Mouse (Mus musculus): Measurements from ENCODE around the gene Pcbp2.
A peak's percentile ranks its signal among the peaks of the same experiment; 100 is the strongest.

Pcbp2 gene

DNA sequence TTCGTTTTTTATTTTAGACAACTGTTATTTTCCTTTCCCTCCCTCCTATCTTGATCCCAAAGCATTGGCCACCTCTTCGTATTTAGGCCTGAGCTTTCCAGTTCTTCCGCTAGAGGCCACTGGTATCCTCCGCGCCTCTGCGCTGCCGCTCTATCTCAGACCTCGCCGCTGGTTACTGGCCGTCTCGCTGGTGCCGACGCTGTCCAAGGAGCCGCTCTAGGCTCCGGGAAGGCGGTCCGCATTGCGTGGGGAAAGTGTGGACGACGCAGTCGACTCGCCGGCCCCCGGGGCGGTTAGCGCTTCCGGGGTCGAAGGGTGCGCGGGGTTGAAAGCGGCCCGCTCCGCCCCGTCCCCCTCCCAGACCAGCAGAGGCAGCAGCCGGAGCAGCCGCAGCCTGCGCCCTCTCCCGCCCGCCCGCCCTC, at the start of gene Pcbp2:
Gene Pcbp2, plus strand, starts transcription at position 357 of the 422 bp plus-strand sequence.
- peak; percentile 96 to 97 for DNase-seq (ENCODE audit: low spot score in 2 of 2)

DNA sequence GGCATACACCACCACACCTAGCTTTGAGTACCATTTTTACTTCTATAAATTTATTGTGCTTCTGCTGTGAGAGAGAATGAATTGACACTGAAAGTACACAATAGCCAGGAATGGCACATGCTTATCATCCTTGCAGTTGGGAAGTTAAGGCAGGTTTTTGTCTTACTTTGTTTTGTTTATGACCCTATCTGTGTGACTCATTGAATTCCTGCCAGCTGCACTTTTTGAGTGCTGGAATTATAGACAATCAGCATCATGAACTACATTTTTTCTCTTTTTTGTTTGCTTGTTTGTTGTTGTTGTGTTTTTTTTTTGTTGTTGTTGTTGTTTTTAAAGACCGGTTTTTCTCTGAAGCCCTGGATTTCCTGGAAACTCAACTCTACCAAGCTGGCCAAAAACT, 49.4 kb upstream of the Pcbp2 start:
- DNase-seq (ENCODE audit: low spot score in 2 of 2) = no peak

DNA sequence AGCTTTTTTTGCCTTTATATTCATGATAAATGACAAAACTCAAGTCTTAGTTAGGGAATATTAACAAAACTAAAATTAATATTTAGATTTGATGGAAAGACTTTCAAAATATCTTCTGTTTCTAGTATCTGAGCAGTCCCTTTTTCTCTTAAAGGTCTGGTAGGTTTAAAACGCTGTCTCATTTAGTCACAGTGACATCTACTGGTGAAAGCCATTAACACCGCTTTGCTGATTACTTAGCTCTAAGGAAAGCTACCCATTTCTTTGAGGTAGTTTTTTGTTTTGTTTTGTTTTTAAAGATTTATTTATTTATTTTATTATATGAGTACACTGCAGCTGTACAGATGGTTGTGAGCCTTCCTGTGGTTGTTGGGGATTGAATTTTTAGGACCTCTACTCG, 48.9 kb upstream of the Pcbp2 start:
- no peak for DNase-seq (ENCODE audit: low spot score in 2 of 2)

DNA sequence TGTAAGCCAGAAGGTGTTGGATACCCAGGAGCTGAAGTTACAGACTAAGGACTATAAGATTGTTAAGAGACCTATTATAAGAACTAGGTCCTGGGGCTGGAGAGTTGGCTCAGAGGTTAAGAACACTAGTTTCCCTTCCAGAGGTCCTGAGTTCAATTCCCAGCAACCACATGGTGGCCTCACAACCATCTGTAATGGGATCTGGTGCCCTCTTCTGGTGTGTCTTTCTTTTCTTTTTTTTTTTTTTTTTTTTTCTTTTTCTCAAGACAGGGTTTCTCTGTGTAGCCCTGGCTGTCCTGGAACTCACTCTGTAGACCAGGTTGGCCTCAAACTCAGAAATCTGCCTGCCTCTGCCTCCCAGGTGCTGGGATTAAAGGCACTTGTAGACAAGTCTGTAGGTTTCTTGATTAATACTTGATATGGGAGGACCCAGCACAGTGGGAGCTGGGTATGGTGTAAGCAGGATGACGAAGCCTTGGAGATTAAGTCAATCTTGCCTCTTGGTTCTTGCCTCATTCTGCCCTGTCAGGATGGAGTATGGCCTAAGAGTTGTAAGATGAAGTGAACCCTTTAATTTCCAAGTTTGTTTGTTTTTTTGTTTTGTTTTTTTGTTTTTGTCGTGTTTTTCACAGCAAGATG, 46.6 kb upstream of the Pcbp2 start:
- no peak for DNase-seq (ENCODE audit: low spot score in 2 of 2)

DNA sequence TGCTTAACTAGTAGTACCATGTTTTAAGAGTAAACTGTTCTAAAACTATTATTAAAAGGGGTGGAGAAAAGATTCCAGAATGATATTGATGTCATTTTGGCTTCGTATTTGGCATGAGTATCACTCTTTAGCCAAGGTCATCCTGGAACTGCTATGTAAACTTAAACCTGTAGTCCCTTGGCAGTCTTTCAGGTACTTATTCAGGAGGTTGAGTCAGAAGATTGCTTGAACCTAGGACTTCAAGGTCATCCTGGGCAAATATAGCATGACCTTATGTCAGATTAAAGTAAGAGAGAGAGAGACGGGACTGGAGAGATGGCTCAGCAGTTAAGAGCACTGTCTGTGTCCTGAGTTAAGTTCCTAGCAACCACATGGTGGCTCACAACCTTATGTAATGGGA, 45.7 kb upstream of the Pcbp2 start:
- DNase-seq (ENCODE audit: low spot score in 2 of 2) = no peak

DNA sequence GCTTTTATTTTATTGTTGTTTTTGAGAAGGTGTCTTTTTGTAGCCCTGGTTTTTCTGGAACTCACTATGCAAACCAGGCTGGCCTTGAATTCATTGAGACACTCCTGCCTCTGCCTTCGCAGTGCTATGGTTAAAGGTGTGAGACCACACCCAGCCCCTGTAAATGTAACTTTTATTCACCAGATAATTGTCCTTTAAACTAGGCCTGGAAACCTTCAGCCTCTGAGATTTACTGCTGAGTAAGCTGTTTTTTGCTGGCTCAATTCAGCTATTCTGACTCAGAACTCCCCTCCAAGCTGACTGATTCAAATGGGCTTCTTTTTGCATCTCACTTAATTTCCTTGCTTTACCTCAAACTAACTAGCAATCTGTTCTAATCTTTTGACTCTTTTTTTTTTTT, 43.4 kb upstream of the Pcbp2 start:
- no peak for DNase-seq (ENCODE audit: low spot score in 2 of 2)

DNA sequence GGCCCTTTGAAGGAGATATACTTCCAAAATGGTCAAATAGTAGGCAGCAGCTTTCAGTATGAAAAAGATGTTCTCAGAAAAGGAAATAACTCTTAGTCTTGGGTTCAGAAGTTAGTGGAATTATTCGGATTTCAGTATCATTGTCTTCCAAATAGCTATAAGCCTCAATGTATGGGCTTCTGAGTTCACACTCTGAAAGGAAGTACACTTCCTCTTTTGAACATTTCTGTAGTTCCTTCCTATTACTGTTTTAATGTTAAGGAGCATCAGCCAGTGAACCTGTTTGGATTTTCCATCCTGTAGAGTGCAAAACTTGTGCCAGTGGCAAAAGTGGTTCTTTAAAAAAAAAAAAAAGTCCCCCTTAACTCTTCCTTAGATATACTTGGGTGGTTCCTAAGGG, 38.3 kb upstream of the Pcbp2 start:
- DNase-seq (ENCODE audit: low spot score in 2 of 2) = no peak

DNA sequence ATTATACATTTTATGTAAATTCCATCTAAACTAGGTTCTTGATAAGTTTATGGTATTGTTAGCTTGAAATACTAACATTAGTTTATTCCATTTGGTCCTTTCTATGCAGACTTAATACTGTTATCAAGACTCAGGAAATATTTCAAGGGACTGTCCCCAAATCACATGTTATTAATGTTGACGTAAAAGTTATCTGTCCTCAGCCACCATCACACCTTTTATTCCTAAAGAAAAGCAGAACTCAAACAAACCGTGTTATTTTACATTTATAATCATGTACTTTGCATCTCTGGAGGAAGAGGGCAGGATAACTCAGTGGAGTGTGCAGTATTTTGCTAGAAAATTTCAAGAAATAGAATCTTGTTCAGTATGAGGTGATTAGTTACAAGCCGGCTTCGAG, 37.2 kb upstream of the Pcbp2 start:
- no peak for DNase-seq (ENCODE audit: low spot score in 2 of 2)

DNA sequence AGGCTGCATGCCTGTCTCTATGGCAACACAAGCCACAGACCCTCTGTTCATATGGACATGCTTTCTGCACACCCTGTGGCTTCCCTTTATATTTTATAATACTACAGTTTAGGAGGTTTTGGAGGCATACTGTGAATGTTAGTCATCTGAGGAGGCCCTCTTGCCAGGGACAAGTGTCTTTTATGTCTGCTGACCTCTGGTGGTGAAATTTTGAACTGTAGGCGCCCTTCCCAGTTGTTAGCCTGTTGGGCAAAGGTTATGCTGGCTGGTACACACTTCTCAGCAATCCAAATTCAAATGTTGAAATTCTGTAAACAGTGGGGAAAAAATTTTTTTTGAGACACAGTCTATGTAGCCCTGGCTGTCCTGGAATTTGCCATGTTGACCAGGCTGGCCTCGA, 27.8 kb upstream of the Pcbp2 start:
- DNase-seq (ENCODE audit: low spot score in 2 of 2) = peak; percentile 71 to 86

DNA sequence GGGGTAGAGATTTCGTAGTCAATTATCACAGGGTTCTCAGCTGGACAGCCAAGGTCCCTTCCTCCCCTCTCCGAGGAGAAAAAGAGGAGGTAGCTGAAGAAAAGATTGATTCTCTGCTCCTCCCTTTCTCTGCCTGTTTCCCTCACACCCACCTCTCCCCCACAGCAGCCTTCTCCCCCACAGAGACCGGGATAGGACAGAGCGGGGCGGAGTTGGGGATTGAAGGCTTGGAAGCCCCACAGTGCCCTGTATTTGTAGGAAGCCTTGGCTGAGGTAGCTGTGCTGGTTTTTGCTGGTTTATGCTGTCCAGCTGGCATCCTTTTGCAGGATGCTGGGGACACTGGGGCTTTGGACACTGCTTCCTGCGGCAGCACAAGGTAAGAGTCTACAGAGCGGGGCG, 25.2 kb upstream of the Pcbp2 start, which contains the start of gene Amhr2:
Gene Amhr2, plus strand, starts transcription at position 222 of the 400 bp plus-strand sequence.
- no peak for DNase-seq (ENCODE audit: low spot score in 2 of 2)

DNA sequence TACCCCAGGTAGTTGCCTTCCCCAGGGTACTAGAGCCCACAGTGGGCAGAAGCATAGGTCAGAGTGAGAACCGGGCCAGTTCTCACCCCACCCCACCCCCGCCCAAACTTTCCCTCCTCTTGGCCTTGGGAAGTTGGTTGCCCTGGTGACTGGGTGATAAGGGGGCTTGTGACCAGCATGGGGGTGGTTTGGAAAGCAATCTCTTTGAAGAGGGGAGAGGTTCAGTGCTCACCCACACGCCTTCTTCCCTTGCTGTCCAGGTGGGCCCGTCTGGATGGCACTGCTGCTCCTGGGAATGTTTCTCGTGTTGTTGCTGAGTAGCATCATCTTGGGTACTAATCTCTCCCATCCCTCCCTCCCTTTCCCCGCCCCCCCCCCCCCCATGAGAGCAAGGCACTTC, 23.9 kb upstream of the Pcbp2 start:
- no peak for DNase-seq (ENCODE audit: low spot score in 2 of 2)

DNA sequence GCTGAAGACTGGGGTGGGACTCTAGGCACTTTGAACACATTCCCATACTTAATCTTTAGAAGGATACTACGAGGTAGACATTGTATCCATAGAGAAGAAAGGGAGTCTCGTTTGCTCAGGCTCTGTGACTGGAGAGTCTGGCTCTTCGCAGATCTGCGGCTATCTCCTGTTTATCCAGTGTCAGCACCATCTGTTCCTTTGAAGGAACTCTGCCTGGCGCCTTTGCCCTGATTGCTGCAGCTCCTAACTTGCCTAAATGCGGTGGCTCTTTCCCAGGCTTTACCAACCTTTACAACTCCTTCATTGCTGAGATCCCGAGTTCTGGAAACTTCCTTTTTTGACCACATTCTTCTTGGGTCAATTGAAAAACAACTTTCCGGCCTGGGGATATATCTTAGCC, 21.0 kb upstream of the Pcbp2 start:
- no peak for DNase-seq (ENCODE audit: low spot score in 2 of 2)

DNA sequence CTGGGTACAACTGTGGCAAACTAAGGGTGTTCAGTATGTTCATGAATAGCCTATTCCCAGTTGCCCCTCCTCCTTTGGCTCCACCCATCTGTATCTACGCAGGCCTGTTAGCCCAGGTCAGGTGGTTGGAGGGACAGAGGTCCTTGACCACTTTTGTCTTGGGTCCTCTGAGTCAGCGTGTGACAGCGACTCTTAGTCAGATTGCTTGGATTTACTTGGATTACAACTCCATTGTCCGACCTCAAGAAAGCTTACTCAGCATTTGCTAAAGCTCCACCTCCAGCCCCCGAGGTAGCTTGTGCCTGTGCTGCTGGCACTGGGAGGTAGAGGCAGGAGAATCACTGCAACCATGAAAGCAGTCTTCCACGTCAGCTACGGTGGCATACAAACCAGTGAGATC, 19.4 kb upstream of the Pcbp2 start:
- DNase-seq (ENCODE audit: low spot score in 2 of 2) = no peak

DNA sequence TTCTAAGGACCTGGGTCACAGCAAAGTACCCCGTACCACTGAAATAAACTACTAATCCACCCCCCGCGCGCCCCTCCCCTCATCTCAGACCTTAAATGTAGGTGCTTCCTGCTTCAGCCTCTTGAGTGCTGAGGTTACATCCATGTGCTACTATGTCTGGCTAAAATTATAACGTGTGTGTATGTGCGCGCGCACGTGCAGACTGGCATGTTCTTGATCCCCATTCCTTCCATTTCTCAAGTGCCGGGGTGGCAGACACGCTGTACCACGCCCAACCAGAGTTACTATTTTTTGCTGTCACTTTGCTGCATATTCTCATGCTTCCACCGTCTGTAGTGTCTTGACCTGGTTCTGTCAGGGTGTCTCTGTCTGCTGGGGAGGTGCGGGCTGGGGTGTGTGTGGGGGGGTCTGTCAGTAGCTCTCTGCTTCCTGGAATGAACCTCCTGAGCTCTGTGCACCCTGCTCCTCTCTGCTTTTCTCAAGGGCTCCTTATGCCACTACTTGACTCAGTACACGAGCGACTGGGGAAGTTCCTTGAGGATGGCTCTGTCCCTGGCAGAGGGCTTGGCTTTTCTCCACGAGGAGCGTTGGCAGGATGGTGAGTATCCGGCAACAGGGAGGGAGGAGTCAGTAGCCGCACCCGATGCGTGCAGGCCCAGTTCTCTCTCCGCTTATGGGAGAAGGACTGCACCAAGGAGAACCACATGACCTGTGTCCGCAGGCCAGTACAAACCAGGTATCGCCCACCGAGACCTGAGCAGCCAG, 18.5 kb upstream of the Pcbp2 start:
- peak in 1 of 2 experiments; percentile 11 for DNase-seq (ENCODE audit: low spot score in 2 of 2)

DNA sequence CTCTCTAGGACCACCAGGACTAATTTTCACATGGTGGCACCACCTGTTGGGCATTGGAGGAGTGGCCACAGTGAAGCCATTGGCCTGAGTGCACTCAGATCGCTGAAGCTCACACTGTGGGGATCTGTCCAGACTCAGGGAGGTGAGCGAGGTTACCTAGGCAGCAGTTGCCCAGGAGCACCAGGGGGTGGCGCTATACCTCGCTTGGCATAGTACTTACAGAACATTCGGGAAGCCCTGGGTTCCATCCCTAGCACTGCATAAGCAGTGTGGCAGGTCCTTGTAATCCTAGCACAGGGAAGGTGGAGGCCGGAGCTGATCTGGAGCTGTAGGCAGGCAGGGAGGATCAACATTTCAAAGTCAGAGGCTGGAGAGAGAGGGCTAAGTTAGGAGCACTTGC, 14.3 kb upstream of the Pcbp2 start:
- DNase-seq (ENCODE audit: low spot score in 2 of 2) = no peak

DNA sequence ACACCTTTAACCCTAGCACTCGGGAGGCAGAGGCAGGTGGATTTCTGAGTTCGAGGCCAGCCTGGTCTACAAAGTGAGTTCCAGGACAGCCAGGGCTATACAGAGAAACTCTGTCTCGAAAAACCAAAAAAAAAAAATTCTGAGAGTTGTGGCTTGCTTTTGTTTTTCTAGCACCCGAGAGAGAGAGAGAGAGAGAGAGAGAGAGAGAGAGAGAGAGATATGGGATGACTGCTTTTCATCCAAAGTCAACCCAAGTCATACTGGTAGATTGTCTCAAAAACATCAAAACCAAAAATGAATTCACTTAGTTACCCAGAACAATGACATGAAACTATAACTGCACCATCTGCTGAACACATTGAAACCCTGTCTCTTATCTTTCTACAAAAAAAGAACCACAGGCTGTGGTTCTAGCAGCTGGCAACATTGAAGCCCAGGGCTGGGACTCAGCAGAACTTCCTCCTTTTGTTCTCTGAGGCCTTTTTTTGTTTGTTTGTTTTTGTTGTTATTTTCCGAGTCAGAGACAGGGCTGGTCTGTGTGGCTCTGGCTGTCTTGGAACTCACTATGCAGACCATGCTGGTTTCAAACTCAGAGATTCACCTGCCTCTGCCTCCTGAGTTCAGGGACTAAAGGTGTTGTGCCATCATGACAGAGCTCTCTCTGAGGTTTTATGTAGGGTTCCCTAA, 12.1 kb upstream of the Pcbp2 start:
- DNase-seq (ENCODE audit: low spot score in 2 of 2) = no peak

DNA sequence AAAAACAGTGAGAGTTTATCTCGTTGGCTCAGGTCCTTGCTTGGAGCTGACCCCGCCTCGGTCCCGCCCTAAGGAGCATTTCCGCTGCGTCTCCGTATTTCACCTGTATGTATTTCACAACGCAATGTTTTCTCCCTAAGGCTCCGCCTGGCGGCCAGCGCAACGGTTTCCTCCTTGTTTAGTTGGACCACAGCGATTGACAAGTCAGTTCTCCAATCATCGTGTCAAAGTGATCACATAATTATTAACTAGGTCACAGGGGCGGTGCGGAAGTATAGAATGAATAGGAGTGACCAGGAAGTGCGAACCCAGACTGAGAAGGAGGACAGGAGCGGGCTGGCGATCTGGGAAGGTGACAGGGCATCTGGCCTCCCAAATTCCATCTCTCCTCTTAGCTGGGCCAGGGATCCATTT, 11.4 kb upstream of the Pcbp2 start, which contains the start of gene Prr13:
Gene Prr13, plus strand, starts transcription at position 125 of the 414 bp plus-strand sequence.
- DNase-seq (ENCODE audit: low spot score in 2 of 2) = peak; percentile 85 to 87

DNA sequence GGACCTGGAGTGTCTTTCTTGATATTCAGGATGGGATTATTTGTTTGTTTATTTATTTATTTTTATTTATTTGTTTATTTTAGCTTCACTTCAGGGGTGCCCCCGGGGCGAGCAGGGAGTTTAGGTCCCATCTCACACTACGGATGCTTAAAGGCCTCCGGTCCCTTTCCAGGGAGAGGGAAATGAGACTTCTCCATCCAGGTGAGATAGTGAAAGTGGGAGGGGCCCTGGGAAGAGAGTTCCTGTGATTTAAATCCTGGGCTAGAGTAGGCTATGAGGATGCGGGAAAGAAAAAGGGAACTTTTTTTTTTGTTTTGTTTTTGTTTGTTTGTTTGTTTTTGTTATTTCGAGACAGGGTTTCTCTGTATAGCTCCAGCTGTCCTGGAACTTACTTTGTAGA, 11.0 kb upstream of the Pcbp2 start:
- DNase-seq (ENCODE audit: low spot score in 2 of 2) = no peak

DNA sequence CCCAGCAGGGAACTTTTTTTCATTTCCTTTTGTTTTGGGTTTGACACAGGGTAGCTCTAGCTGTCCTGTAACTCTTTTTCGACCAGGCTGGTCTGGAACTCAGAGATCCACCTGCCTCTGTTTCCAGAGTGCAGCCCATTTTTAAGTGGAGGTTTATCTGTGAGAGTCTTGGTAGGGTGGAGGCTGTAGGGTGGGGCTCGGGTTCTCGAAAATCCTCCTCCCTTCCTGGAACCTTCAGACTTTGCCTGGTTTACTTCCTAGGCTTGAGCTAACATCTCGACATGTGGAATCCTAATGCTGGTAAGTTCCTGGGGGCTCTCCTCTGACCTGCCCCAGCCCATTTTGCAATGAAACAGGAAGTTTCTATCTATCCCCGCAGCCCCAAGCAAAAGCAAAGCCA, 10.5 kb upstream of the Pcbp2 start:
- DNase-seq (ENCODE audit: low spot score in 2 of 2) = no peak

DNA sequence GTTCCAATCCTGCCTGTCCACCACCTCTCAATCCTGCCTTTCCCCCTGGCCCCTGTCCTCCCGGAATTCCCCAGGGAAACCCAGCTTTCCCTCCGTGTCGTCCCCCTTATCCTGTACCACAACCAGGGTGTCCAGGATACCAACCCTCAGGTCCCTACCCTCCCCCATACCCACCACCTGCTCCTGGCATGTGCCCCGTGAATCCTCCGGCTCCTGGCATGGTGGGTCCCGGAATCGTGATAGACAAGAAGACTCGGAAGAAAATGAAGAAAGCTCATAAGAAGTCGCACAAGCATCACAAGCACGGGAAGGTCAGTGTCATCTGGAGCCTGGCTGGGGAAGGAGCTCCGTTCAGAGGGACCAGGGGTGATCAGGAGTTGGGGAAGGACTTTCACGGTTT, 9.9 kb upstream of the Pcbp2 start:
- no peak for DNase-seq (ENCODE audit: low spot score in 2 of 2)

DNA sequence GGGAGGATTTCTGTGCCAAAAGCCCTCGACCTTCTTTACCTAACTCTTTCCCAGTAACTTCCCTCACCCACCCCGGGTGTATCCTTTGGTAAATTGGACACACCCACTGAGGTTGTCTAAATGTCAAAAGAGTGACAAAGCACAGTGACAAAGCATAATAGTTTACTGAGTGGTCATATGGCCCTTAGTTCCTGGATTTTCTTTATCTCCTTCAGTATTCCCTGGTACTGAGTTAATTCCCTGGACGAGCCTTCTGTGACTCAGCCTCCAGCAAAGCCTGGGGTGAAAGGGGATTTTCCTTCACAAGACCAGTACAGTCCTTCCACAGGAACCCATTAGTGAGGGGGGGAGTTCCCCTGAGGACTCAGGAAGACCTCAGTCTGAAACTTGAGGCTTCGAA, 9.4 kb upstream of the Pcbp2 start:
- DNase-seq (ENCODE audit: low spot score in 2 of 2) = no peak

DNA sequence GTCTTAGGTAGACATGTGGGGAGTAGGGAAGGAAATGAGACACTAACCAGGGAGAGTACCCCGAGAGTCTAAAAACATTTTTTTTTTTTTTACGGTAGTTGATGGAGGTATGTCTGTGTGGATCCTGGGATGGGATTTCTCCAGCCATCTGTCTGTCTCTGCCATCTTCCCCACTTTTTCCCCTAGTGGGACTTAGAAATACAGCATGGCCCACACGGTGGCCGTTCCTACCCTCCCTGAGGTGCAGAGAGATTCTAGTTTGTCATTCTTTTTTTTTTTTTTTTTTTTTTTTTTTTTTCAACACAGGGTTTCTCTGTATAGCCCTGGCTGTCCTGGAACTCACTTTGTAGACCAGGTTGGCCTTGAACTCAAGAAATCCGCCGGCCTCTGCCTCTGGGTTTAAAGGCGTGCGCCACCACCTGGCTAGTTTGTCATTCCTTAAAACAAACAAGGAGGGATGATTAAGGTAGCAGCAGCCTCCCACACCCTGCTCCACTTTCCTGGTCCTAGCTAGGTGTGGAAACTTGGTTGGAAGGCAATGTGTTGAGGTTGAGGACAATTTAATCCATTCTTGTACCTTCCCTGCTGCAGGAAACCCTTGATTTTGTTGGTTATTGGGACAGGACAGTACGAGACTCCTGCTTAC, 8.8 kb upstream of the Pcbp2 start:
- DNase-seq (ENCODE audit: low spot score in 2 of 2) = no peak

All from urinary bladder, postnatal 4 days (tissue).